Mouse (Mus musculus) cerebellum, adult 9-10 months (tissue): ENCODE results near the gene Babam2.
A peak's percentile ranks its signal among the peaks of the same experiment; 100 is the strongest.
"Not testable (repeated sequence)": the region's sequence is repeated elsewhere in the genome, so short reads cannot be mapped to it uniquely, and the experiment has no call there.

Experiments
- DNase-seq: peaks from one replicate; pipeline ENCODE4 v3.0.0; 2022

The Babam2 gene

GRCm38 (mm10) chr5:31950532-31950931 lies 253.0 kb downstream of the Babam2 start:
- no peak for DNase-seq

- no peak for DNase-seq
Measured at GRCm38 (mm10) chr5:31955184-31955583, 257.7 kb downstream of the Babam2 start.

GRCm38 (mm10) chr5:31956336-31956735 lies 258.9 kb downstream of the Babam2 start:
- DNase-seq: no peak

GRCm38 (mm10) chr5:31959886-31960285 lies 262.4 kb downstream of the Babam2 start:
- peak; percentile 19 for DNase-seq

GRCm38 (mm10) chr5:31961423-31961822 lies 263.9 kb downstream of the Babam2 start:
- no peak for DNase-seq

GRCm38 (mm10) chr5:31962346-31962745 lies 264.9 kb downstream of the Babam2 start:
- DNase-seq: no peak

- DNase-seq: no peak
Measured at GRCm38 (mm10) chr5:31963352-31963751, 265.9 kb downstream of the Babam2 start.

GRCm38 (mm10) chr5:31963851-31964250 lies 266.4 kb downstream of the Babam2 start:
- no peak for DNase-seq

- no peak for DNase-seq
Measured at GRCm38 (mm10) chr5:31966741-31967140, 269.3 kb downstream of the Babam2 start.

GRCm38 (mm10) chr5:31967526-31967925 lies 270.0 kb downstream of the Babam2 start:
- peak; percentile 19 for DNase-seq

- DNase-seq: peak; percentile 51
Measured at GRCm38 (mm10) chr5:31968046-31968506, 270.6 kb downstream of the Babam2 start.

- DNase-seq: not testable (repeated sequence)
Measured at GRCm38 (mm10) chr5:31972416-31972815, 274.9 kb downstream of the Babam2 start.

- DNase-seq: no peak
Measured at GRCm38 (mm10) chr5:31974614-31975168, 277.2 kb downstream of the Babam2 start.

- no peak for DNase-seq
Measured at GRCm38 (mm10) chr5:31982061-31982460, 284.6 kb downstream of the Babam2 start.

- no peak for DNase-seq
Measured at GRCm38 (mm10) chr5:31983161-31983560, 285.7 kb downstream of the Babam2 start.

- no peak for DNase-seq
Measured at GRCm38 (mm10) chr5:31983817-31984368, 286.4 kb downstream of the Babam2 start.

- DNase-seq: no peak
Measured at GRCm38 (mm10) chr5:31984369-31984961, 287.0 kb downstream of the Babam2 start.

- no peak for DNase-seq
Measured at GRCm38 (mm10) chr5:31985021-31985420, 287.5 kb downstream of the Babam2 start.

GRCm38 (mm10) chr5:31987541-31988307 lies 290.2 kb downstream of the Babam2 start:
- DNase-seq: no peak

GRCm38 (mm10) chr5:31997189-31997954 lies 299.9 kb downstream of the Babam2 start:
- DNase-seq: no peak

- no peak for DNase-seq
Measured at GRCm38 (mm10) chr5:31998806-31999205, 301.3 kb downstream of the Babam2 start.

- no peak for DNase-seq
Measured at GRCm38 (mm10) chr5:32000076-32000475, 302.6 kb downstream of the Babam2 start.

GRCm38 (mm10) chr5:32001266-32001665 lies 303.8 kb downstream of the Babam2 start:
- DNase-seq: no peak
